Mouse (Mus musculus): ENCODE results near the gene Kcnt2. TPM values are rescaled to one million over a fixed set of nuclear protein-coding genes. Genes with fewer than 3 reads are reported as not detected.

Gene Kcnt2
- polyA plus RNA-seq, 1 experiment from 2014 or later = 1.4 TPM

GRCm38 (mm10) chr1:140548711-140549110 lies 302.8 kb downstream of the Kcnt2 start:
- ATAC-seq (replicated peaks; ENCODE audit: insufficient number of reproducible peaks, low FRiP score, low TSS enrichment) = no peak
- Histone ChIP-seq H3K9ac (ENCODE audit: low read depth, low read length) (no peak overlapping the region), H3K27ac (ENCODE audit: low read depth, low read length) (no peak overlapping the region), H3K27me3 (ENCODE audit: control insufficient read depth, insufficient read depth, low read length) (no peaks in the 10 kb centered on the region), H3K4me3 (ENCODE audit: low read depth, low read length) (no peak overlapping the region), H3K9me3 (replicated peaks; ENCODE audit: control insufficient read depth, low read length) (no peaks in the 10 kb centered on the region), H3K4me2 (no peak overlapping the region), H3K4me1 (ENCODE audit: control insufficient read depth, insufficient read depth, low read length) (no peaks in the 10 kb centered on the region), H3K36me3 (ENCODE audit: control insufficient read depth, insufficient read depth, low read length) (no peaks in the 10 kb centered on the region)

GRCm38 (mm10) chr1:140560801-140561200 lies 314.8 kb downstream of the Kcnt2 start:
- Histone ChIP-seq H3K27ac (ENCODE audit: low read depth, low read length) (no peak overlapping the region), H3K4me2 (no peak overlapping the region), H3K36me3 (ENCODE audit: control insufficient read depth, insufficient read depth, low read length) (no peaks in the 10 kb centered on the region), H3K9me3 (replicated peaks; ENCODE audit: control insufficient read depth, low read length) (no peaks in the 10 kb centered on the region), H3K4me3 (ENCODE audit: low read depth, low read length) (no peak overlapping the region), H3K9ac (ENCODE audit: low read depth, low read length) (no peak overlapping the region), H3K4me1 (ENCODE audit: control insufficient read depth, insufficient read depth, low read length) (no peaks in the 10 kb centered on the region), H3K27me3 (ENCODE audit: control insufficient read depth, insufficient read depth, low read length) (no peaks in the 10 kb centered on the region)
- no peak for ATAC-seq (replicated peaks; ENCODE audit: insufficient number of reproducible peaks, low FRiP score, low TSS enrichment)

GRCm38 (mm10) chr1:140572141-140572540 lies 326.2 kb downstream of the Kcnt2 start:
- H3K4me1 ChIP-seq (ENCODE audit: control insufficient read depth, insufficient read depth, low read length) = no peaks in the 10 kb centered on the region
- no peak overlapping the region for H3K4me2 ChIP-seq
- H3K36me3 ChIP-seq (ENCODE audit: control insufficient read depth, insufficient read depth, low read length) = no peaks in the 10 kb centered on the region
- H3K4me3 ChIP-seq (ENCODE audit: low read depth, low read length) = no peak overlapping the region
- no peaks in the 10 kb centered on the region for H3K9me3 ChIP-seq (replicated peaks; ENCODE audit: control insufficient read depth, low read length)
- 68% methylated on average over 7 of the region's 7 CpGs for WGBS (ENCODE audit: insufficient replicate concordance)
- H3K27me3 ChIP-seq (ENCODE audit: control insufficient read depth, insufficient read depth, low read length) = no peaks in the 10 kb centered on the region
- ATAC-seq (replicated peaks; ENCODE audit: insufficient number of reproducible peaks, low FRiP score, low TSS enrichment) = no peak
- no peak overlapping the region for H3K27ac ChIP-seq (ENCODE audit: low read depth, low read length)
- H3K9ac ChIP-seq (ENCODE audit: low read depth, low read length) = no peak overlapping the region

GRCm38 (mm10) chr1:140578607-140579006 lies 332.6 kb downstream of the Kcnt2 start:
- H3K36me3 ChIP-seq (ENCODE audit: control insufficient read depth, insufficient read depth, low read length) = no peaks in the 10 kb centered on the region
- H3K4me3 ChIP-seq (ENCODE audit: low read depth, low read length) = no peak overlapping the region
- 83% methylated on average over 3 of the region's 3 CpGs for WGBS (ENCODE audit: insufficient replicate concordance)
- H3K4me2 ChIP-seq = no peak overlapping the region
- H3K27me3 ChIP-seq (ENCODE audit: control insufficient read depth, insufficient read depth, low read length) = no peaks in the 10 kb centered on the region
- no peak for ATAC-seq (replicated peaks; ENCODE audit: insufficient number of reproducible peaks, low FRiP score, low TSS enrichment)
- no peak overlapping the region for H3K9ac ChIP-seq (ENCODE audit: low read depth, low read length)
- H3K9me3 ChIP-seq (replicated peaks; ENCODE audit: control insufficient read depth, low read length) = no peaks in the 10 kb centered on the region
- H3K27ac ChIP-seq (ENCODE audit: low read depth, low read length) = no peak overlapping the region
- H3K4me1 ChIP-seq (ENCODE audit: control insufficient read depth, insufficient read depth, low read length) = no peaks in the 10 kb centered on the region

GRCm38 (mm10) chr1:140588302-140588701 lies 342.3 kb downstream of the Kcnt2 start:
- Histone ChIP-seq H3K27ac (ENCODE audit: low read depth, low read length) (no peak overlapping the region), H3K9me3 (replicated peaks; ENCODE audit: control insufficient read depth, low read length) (no peaks in the 10 kb centered on the region), H3K9ac (ENCODE audit: low read depth, low read length) (no peak overlapping the region), H3K4me1 (ENCODE audit: control insufficient read depth, insufficient read depth, low read length) (no peaks in the 10 kb centered on the region), H3K4me3 (ENCODE audit: low read depth, low read length) (no peak overlapping the region), H3K4me2 (no peak overlapping the region), H3K27me3 (ENCODE audit: control insufficient read depth, insufficient read depth, low read length) (no peaks in the 10 kb centered on the region), H3K36me3 (ENCODE audit: control insufficient read depth, insufficient read depth, low read length) (no peaks in the 10 kb centered on the region)
- no peak for ATAC-seq (replicated peaks; ENCODE audit: insufficient number of reproducible peaks, low FRiP score, low TSS enrichment)
- 64% methylated on average over 3 of the region's 3 CpGs for WGBS (ENCODE audit: insufficient replicate concordance)

- 78% methylated on average over 4 of the region's 4 CpGs for WGBS (ENCODE audit: insufficient replicate concordance)
- H3K9me3 ChIP-seq (replicated peaks; ENCODE audit: control insufficient read depth, low read length) = no peaks in the 10 kb centered on the region
- ATAC-seq (replicated peaks; ENCODE audit: insufficient number of reproducible peaks, low FRiP score, low TSS enrichment) = no peak
Measured at GRCm38 (mm10) chr1:140608765-140609297, 362.9 kb downstream of the Kcnt2 start.

GRCm38 (mm10) chr1:140613101-140613500 lies 367.1 kb downstream of the Kcnt2 start:
- Histone ChIP-seq H3K9me3 (replicated peaks; ENCODE audit: control insufficient read depth, low read length) (no peaks in the 10 kb centered on the region), H3K4me3 (ENCODE audit: low read depth, low read length) (no peak overlapping the region), H3K27ac (ENCODE audit: low read depth, low read length) (no peak overlapping the region), H3K4me1 (ENCODE audit: control insufficient read depth, insufficient read depth, low read length) (no peaks in the 10 kb centered on the region), H3K36me3 (ENCODE audit: control insufficient read depth, insufficient read depth, low read length) (no peaks in the 10 kb centered on the region), H3K9ac (ENCODE audit: low read depth, low read length) (no peak overlapping the region), H3K4me2 (no peak overlapping the region), H3K27me3 (ENCODE audit: control insufficient read depth, insufficient read depth, low read length) (no peaks in the 10 kb centered on the region)
- ATAC-seq (replicated peaks; ENCODE audit: insufficient number of reproducible peaks, low FRiP score, low TSS enrichment) = no peak
- 74% methylated on average over 1 of the region's 1 CpGs for WGBS (ENCODE audit: insufficient replicate concordance)

More at GRCm38 (mm10) chr1:140608765-140609297, 362.9 kb downstream of the Kcnt2 start:
- Histone ChIP-seq H3K27me3 (ENCODE audit: control insufficient read depth, insufficient read depth, low read length) (no peaks in the 10 kb centered on the region), H3K4me1 (ENCODE audit: control insufficient read depth, insufficient read depth, low read length) (no peaks in the 10 kb centered on the region), H3K36me3 (ENCODE audit: control insufficient read depth, insufficient read depth, low read length) (no peaks in the 10 kb centered on the region), H3K27ac (ENCODE audit: low read depth, low read length) (no peak overlapping the region), H3K9ac (ENCODE audit: low read depth, low read length) (no peak overlapping the region), H3K4me3 (ENCODE audit: low read depth, low read length) (no peak overlapping the region), H3K4me2 (no peak overlapping the region)

GRCm38 (mm10) chr1:140614840-140615239 lies 368.9 kb downstream of the Kcnt2 start:
- H3K27me3 ChIP-seq (ENCODE audit: control insufficient read depth, insufficient read depth, low read length) = no peaks in the 10 kb centered on the region
- H3K9me3 ChIP-seq (replicated peaks; ENCODE audit: control insufficient read depth, low read length) = no peaks in the 10 kb centered on the region
- 74% methylated on average over 2 of the region's 2 CpGs for WGBS (ENCODE audit: insufficient replicate concordance)
- H3K9ac ChIP-seq (ENCODE audit: low read depth, low read length) = no peak overlapping the region
- H3K36me3 ChIP-seq (ENCODE audit: control insufficient read depth, insufficient read depth, low read length) = no peaks in the 10 kb centered on the region
- H3K27ac ChIP-seq (ENCODE audit: low read depth, low read length) = no peak overlapping the region
- no peak for ATAC-seq (replicated peaks; ENCODE audit: insufficient number of reproducible peaks, low FRiP score, low TSS enrichment)
- no peaks in the 10 kb centered on the region for H3K4me1 ChIP-seq (ENCODE audit: control insufficient read depth, insufficient read depth, low read length)
- no peak overlapping the region for H3K4me2 ChIP-seq
- no peak overlapping the region for H3K4me3 ChIP-seq (ENCODE audit: low read depth, low read length)

- ATAC-seq (replicated peaks; ENCODE audit: insufficient number of reproducible peaks, low FRiP score, low TSS enrichment) = no peak
- H3K4me1 ChIP-seq (ENCODE audit: control insufficient read depth, insufficient read depth, low read length) = no peaks in the 10 kb centered on the region
- no peak overlapping the region for H3K4me3 ChIP-seq (ENCODE audit: low read depth, low read length)
- H3K27ac ChIP-seq (ENCODE audit: low read depth, low read length) = no peak overlapping the region
- no peaks in the 10 kb centered on the region for H3K36me3 ChIP-seq (ENCODE audit: control insufficient read depth, insufficient read depth, low read length)
- no peaks in the 10 kb centered on the region for H3K27me3 ChIP-seq (ENCODE audit: control insufficient read depth, insufficient read depth, low read length)
- no peak overlapping the region for H3K9ac ChIP-seq (ENCODE audit: low read depth, low read length)
- no peak overlapping the region for H3K4me2 ChIP-seq
- H3K9me3 ChIP-seq (replicated peaks; ENCODE audit: control insufficient read depth, low read length) = no peaks in the 10 kb centered on the region
Measured at GRCm38 (mm10) chr1:140618164-140618563, 372.2 kb downstream of the Kcnt2 start.
